20 mouse cellular contexts compared by ENCODE assay signal in the genomic region with DNA sequence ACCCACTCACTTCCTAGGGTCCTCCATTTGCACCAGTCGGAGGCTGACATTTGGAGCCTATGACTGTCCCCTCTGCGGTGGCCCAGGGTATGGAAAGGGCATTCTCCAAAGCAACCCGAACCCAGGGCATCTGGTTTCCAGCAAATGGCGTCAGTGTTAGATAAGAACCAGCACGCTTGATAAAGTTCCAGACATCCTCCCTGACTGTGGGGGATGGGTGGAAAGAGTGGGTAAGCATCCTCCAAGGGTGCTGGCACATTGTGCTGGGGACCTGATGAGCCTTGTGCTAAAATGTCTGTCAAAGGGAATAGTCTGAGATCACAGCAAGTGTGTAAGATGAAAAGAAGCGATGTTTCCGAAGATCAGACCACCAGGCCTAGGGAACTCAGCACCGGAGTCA. TPM values are rescaled to one million over a fixed set of nuclear protein-coding genes. Genes with fewer than 3 reads are reported as not detected.
DNase-seq lines count a peak whose midpoint lies in the region; ATAC-seq and TF ChIP-seq lines count a peak whose summit lies in the region.
"Had no signal": no experiment of that assay in that cellular context is flagged by ENCODE, and none has a peak within 500 bp of the region (broad histone marks: within the 10 kb centered on the region; RNA-seq: fewer than 3 reads in every experiment).

No protein-coding gene starts in this region.

- 10% methylated on average over 8 of the region's 8 CpGs for WGBS in heart, embryonic 10.5 days
- WGBS in intestine, postnatal 0 days = 50% methylated on average over 8 of the region's 8 CpGs
- 52% methylated on average over 8 of the region's 8 CpGs for WGBS in intestine, embryonic 15.5 days
- 47% methylated on average over 8 of the region's 8 CpGs for WGBS in limb, embryonic 10.5 days
- 32% methylated on average over 8 of the region's 8 CpGs for WGBS in liver, embryonic 16.5 days (ENCODE audit: insufficient replicate concordance)
- 82% methylated on average over 8 of the region's 8 CpGs for WGBS in forebrain, embryonic 16.5 days

- intact Hi-C loops in heart, postnatal 14 days (cut with DNase I) = loop anchor here (5.0 kb wide), 1 partner anchor 145 kb away; no protein-coding TSS in a partner anchor

- TF ChIP-seq CTCF in intestine, postnatal 0 days (IDR thresholded peaks at IDR 0.05; ENCODE audit: low read depth) = no peak

- no peaks in the 10 kb centered on the region for H3K36me3 ChIP-seq in heart, embryonic 10.5 days
- no peaks in the 10 kb centered on the region for H3K36me3 ChIP-seq in intestine, postnatal 0 days (ENCODE audit: control insufficient read depth, insufficient read depth)
- no peaks in the 10 kb centered on the region for H3K36me3 ChIP-seq in intestine, embryonic 15.5 days
- no peaks in the 10 kb centered on the region for H3K36me3 ChIP-seq in limb, embryonic 10.5 days
- H3K36me3 ChIP-seq in liver, embryonic 16.5 days (ENCODE audit: control insufficient read depth, insufficient read depth) = no peaks in the 10 kb centered on the region
- H3K36me3 ChIP-seq in forebrain, embryonic 16.5 days (ENCODE audit: control insufficient read depth, insufficient read depth) = no peaks in the 10 kb centered on the region
- H3K36me3 ChIP-seq: forebrain, embryonic 15.5 days had no signal

- no peaks in the 10 kb centered on the region for H3K9me3 ChIP-seq in heart, embryonic 10.5 days
- no peaks in the 10 kb centered on the region for H3K9me3 ChIP-seq in intestine, postnatal 0 days (ENCODE audit: control insufficient read depth)
- H3K9me3 ChIP-seq in intestine, embryonic 15.5 days = no peaks in the 10 kb centered on the region
- no peaks in the 10 kb centered on the region for H3K9me3 ChIP-seq in limb, embryonic 10.5 days (replicated peaks)
- no peaks in the 10 kb centered on the region for H3K9me3 ChIP-seq in liver, embryonic 16.5 days (replicated peaks; ENCODE audit: control insufficient read depth, low read length)
- H3K9me3 ChIP-seq in forebrain, embryonic 16.5 days (ENCODE audit: control insufficient read depth, low read length) = no peaks in the 10 kb centered on the region
- H3K9me3 ChIP-seq: forebrain, embryonic 15.5 days had no signal

- peaks cover 8% of the 10 kb centered on the region; the same call in 1 of the 2 replicates for H3K27me3 ChIP-seq in heart, embryonic 10.5 days (ENCODE audit: insufficient read depth, poor library complexity, severe bottlenecking)
- H3K27me3 ChIP-seq in intestine, postnatal 0 days (replicated peaks; ENCODE audit: control insufficient read depth, insufficient read depth, low read length) = peaks cover 4% of the 10 kb centered on the region; the same call in 1 of the 2 replicates
- H3K27me3 ChIP-seq in intestine, embryonic 15.5 days (replicated peaks) = no peaks in the 10 kb centered on the region; the same call in 1 of the 2 replicates
- H3K27me3 ChIP-seq in limb, embryonic 10.5 days (ENCODE audit: low read depth, poor library complexity, severe bottlenecking) = peaks cover 18% of the 10 kb centered on the region
- no peaks in the 10 kb centered on the region; the same call in 1 of the 2 replicates for H3K27me3 ChIP-seq in liver, embryonic 16.5 days (ENCODE audit: control insufficient read depth, insufficient read depth, low read depth, low read length)
- H3K27me3 ChIP-seq in forebrain, embryonic 16.5 days (replicated peaks; ENCODE audit: control insufficient read depth, insufficient read depth, low read length) = 0 out of 2 replicates have a peak, but pooled peaks cover 3% of the 10 kb centered on the region

- no peak for ATAC-seq in intestine, postnatal 0 days
- ATAC-seq in intestine, embryonic 15.5 days = no peak
- peak; percentile 12; the same call in 1 of the 2 replicates for ATAC-seq in liver, embryonic 16.5 days (ENCODE audit: low read depth)
- no peak for ATAC-seq in forebrain, embryonic 16.5 days
- ATAC-seq: forebrain, embryonic 15.5 days; inflammation-experienced regulatory T-cells, adult 6 months had no signal

- H3K27ac ChIP-seq in heart, embryonic 10.5 days = peak overlapping the region; percentile 88
- no peak overlapping the region for H3K27ac ChIP-seq in intestine, postnatal 0 days (ENCODE audit: low read depth, low read length)
- H3K27ac ChIP-seq in intestine, embryonic 15.5 days = no peak overlapping the region
- peak overlapping the region; percentile 86 for H3K27ac ChIP-seq in limb, embryonic 10.5 days
- no peak overlapping the region for H3K27ac ChIP-seq in liver, embryonic 16.5 days (ENCODE audit: low read length)
- H3K27ac ChIP-seq in forebrain, embryonic 16.5 days (ENCODE audit: low read length) = no peak overlapping the region
- H3K27ac ChIP-seq: forebrain, embryonic 15.5 days; layer of hippocampus, adult 2 months; left cerebral cortex, adult 2 months had no signal

- H3K4me3 ChIP-seq in heart, embryonic 10.5 days = peak overlapping the region; percentile 41
- no peak overlapping the region for H3K4me3 ChIP-seq in intestine, postnatal 0 days (ENCODE audit: low read depth, low read length)
- no peak overlapping the region for H3K4me3 ChIP-seq in intestine, embryonic 15.5 days (replicated peaks)
- H3K4me3 ChIP-seq in limb, embryonic 10.5 days = no peak overlapping the region
- no peak overlapping the region for H3K4me3 ChIP-seq in liver, embryonic 16.5 days (ENCODE audit: low read depth, low read length)
- H3K4me3 ChIP-seq in forebrain, embryonic 16.5 days (replicated peaks; ENCODE audit: low read length) = no peak overlapping the region
- H3K4me3 ChIP-seq: forebrain, embryonic 15.5 days; layer of hippocampus, adult 2 months; left cerebral cortex, adult 2 months; myocyte had no signal

- H3K9ac ChIP-seq in intestine, postnatal 0 days (ENCODE audit: low read depth, low read length) = no peak overlapping the region
- H3K9ac ChIP-seq in intestine, embryonic 15.5 days = no peak overlapping the region
- H3K9ac ChIP-seq in liver, embryonic 16.5 days (ENCODE audit: low read depth, low read length) = no peak overlapping the region
- H3K9ac ChIP-seq in forebrain, embryonic 16.5 days (replicated peaks; ENCODE audit: low read depth, low read length) = no peak overlapping the region
- H3K9ac ChIP-seq: forebrain, embryonic 15.5 days had no signal

- H3K4me1 ChIP-seq in heart, embryonic 10.5 days = peaks cover 76% of the 10 kb centered on the region
- peaks cover 11% of the 10 kb centered on the region for H3K4me1 ChIP-seq in intestine, postnatal 0 days (replicated peaks; ENCODE audit: control insufficient read depth, insufficient read depth, low read length)
- H3K4me1 ChIP-seq in intestine, embryonic 15.5 days (replicated peaks) = peaks cover 26% of the 10 kb centered on the region
- H3K4me1 ChIP-seq in limb, embryonic 10.5 days = peaks cover 73% of the 10 kb centered on the region
- H3K4me1 ChIP-seq in liver, embryonic 16.5 days (ENCODE audit: control insufficient read depth, low read depth, low read length) = peaks cover 49% of the 10 kb centered on the region
- peaks cover 6% of the 10 kb centered on the region; the same call in 1 of the 2 replicates for H3K4me1 ChIP-seq in forebrain, embryonic 16.5 days (replicated peaks; ENCODE audit: control insufficient read depth, insufficient read depth, low read length)

- H3K4me2 ChIP-seq in intestine, postnatal 0 days (replicated peaks; ENCODE audit: low read depth) = 0 out of 2 replicates have a peak overlapping the region, but pooled peaks have one; percentile 6
- no peak overlapping the region for H3K4me2 ChIP-seq in intestine, embryonic 15.5 days (replicated peaks)
- peak overlapping the region; percentile 26 for H3K4me2 ChIP-seq in liver, embryonic 16.5 days (ENCODE audit: low read depth, low read length)
- no peak overlapping the region for H3K4me2 ChIP-seq in forebrain, embryonic 16.5 days (ENCODE audit: low read length)
- H3K4me2 ChIP-seq: forebrain, embryonic 15.5 days; midbrain, embryonic 11.5 days had no signal

- DNase-seq in heart, embryonic 10.5 days (ENCODE audit: low spot score) = peak; percentile 81
- DNase-seq in heart, postnatal 14 days = no peak
- DNase-seq in limb, embryonic 10.5 days (ENCODE audit: low spot score) = no peak
- DNase-seq in cerebellum, postnatal 4 days (ENCODE audit: low spot score in 2 of 2) = no peak
- DNase-seq: adrenal gland, postnatal 25 days; cerebellum, adult 9-11 months; embryo, embryonic 11 days; lung, postnatal 10 days; thymus, postnatal 4 days had no signal

RNA-seq across cellular contexts. Expression of gene Padi3, which starts 1.7 kb away (rescaled TPM):
- polyA plus RNA-seq in heart, embryonic 10.5 days (2016; fragmentation: Nextera tagmentation; extraction: Ambion mirVana) = 0.87 and 0.96 TPM in 2 replicates
- total RNA-seq in heart, postnatal 14 days (2021) = under 1 TPM; 0.07 to 0.17 TPM
- polyA plus RNA-seq in intestine, postnatal 0 days (2015; fragmentation: Nextera tagmentation; extraction: Ambion mirVana) = 0.83 and 0.85 TPM in 2 replicates
- polyA plus RNA-seq in intestine, embryonic 15.5 days (2015; fragmentation: Nextera tagmentation; extraction: Ambion mirVana) = 0.40 and 0.42 TPM in 2 replicates
- 1.3 and 1.5 TPM in 2 replicates for polyA plus RNA-seq in limb, embryonic 10.5 days (2016; fragmentation: Nextera tagmentation; extraction: Ambion mirVana)
- polyA plus RNA-seq in liver, embryonic 16.5 days (2015; fragmentation: Nextera tagmentation; extraction: Ambion mirVana) = 0.09 and 0.11 TPM in 2 replicates
- not detected in 2 replicates for polyA plus RNA-seq in forebrain, embryonic 16.5 days (2015; fragmentation: Nextera tagmentation; extraction: Ambion mirVana)
- total RNA-seq: adrenal gland, postnatal 25 days; layer of hippocampus, adult 2 months; left cerebral cortex, adult 2 months had no signal
- polyA plus RNA-seq: forebrain, embryonic 15.5 days; inflammation-experienced regulatory T-cells, adult 6 months; midbrain, embryonic 11.5 days had no signal

RNA-seq across cellular contexts. Expression of gene Padi1, which starts 33.4 kb away (rescaled TPM):
- 0.16 TPM in 2 replicates for polyA plus RNA-seq in heart, embryonic 10.5 days (2016; fragmentation: Nextera tagmentation; extraction: Ambion mirVana)
- not detected for total RNA-seq in heart, postnatal 14 days (2021)
- polyA plus RNA-seq in intestine, postnatal 0 days (2015; fragmentation: Nextera tagmentation; extraction: Ambion mirVana) = 0.37 and 0.47 TPM in 2 replicates
- 0.19 and 0.32 TPM in 2 replicates for polyA plus RNA-seq in intestine, embryonic 15.5 days (2015; fragmentation: Nextera tagmentation; extraction: Ambion mirVana)
- polyA plus RNA-seq in limb, embryonic 10.5 days (2016; fragmentation: Nextera tagmentation; extraction: Ambion mirVana) = 0.36 and 0.44 TPM in 2 replicates
- 0.02 TPM in 1 of 2 replicates, not detected in the other for polyA plus RNA-seq in liver, embryonic 16.5 days (2015; fragmentation: Nextera tagmentation; extraction: Ambion mirVana)
- polyA plus RNA-seq in forebrain, embryonic 16.5 days (2015; fragmentation: Nextera tagmentation; extraction: Ambion mirVana) = not detected in 2 replicates
- total RNA-seq: adrenal gland, postnatal 25 days; heart, postnatal 25 days; layer of hippocampus, adult 2 months had no signal
- polyA plus RNA-seq: forebrain, embryonic 15.5 days had no signal

RNA-seq across cellular contexts. Expression of gene Padi4, which starts 38.2 kb away (rescaled TPM):
- polyA plus RNA-seq in heart, embryonic 10.5 days (2016; fragmentation: Nextera tagmentation; extraction: Ambion mirVana) = 1.9 and 2.9 TPM in 2 replicates
- total RNA-seq in heart, postnatal 14 days (2021) = under 1 TPM; 0.74 to 0.78 TPM
- polyA plus RNA-seq in intestine, postnatal 0 days (2015; fragmentation: Nextera tagmentation; extraction: Ambion mirVana) = 5.4 and 5.5 TPM in 2 replicates
- 2.3 and 2.7 TPM in 2 replicates for polyA plus RNA-seq in intestine, embryonic 15.5 days (2015; fragmentation: Nextera tagmentation; extraction: Ambion mirVana)
- 0.08 TPM in 1 of 2 replicates, not detected in the other for polyA plus RNA-seq in limb, embryonic 10.5 days (2016; fragmentation: Nextera tagmentation; extraction: Ambion mirVana)
- 3.1 and 4.2 TPM in 2 replicates for polyA plus RNA-seq in liver, embryonic 16.5 days (2015; fragmentation: Nextera tagmentation; extraction: Ambion mirVana)
- polyA plus RNA-seq in forebrain, embryonic 16.5 days (2015; fragmentation: Nextera tagmentation; extraction: Ambion mirVana) = 0.24 TPM in 1 of 2 replicates, not detected in the other
- total RNA-seq: layer of hippocampus, adult 2 months had no signal

Comparison
In these comparisons a context has a peak if more than half of its experiments do, and no peak if none do; other contexts are left out.
1. H3K4me2 ChIP-seq: peak in intestine, postnatal 0 days (single experiment) and liver, embryonic 16.5 days (single experiment); none in intestine, embryonic 15.5 days (single experiment) and forebrain, embryonic 16.5 days (single experiment).
2. H3K27ac ChIP-seq: peak in heart, embryonic 10.5 days (single experiment) and limb, embryonic 10.5 days (single experiment); none in intestine, postnatal 0 days (single experiment), intestine, embryonic 15.5 days (single experiment), liver, embryonic 16.5 days (single experiment) and forebrain, embryonic 16.5 days (single experiment).